Mouse (Mus musculus): ENCODE data around the gene Ctcf.

- no peak for TF ChIP-seq CTCF (IDR thresholded peaks at IDR 0.05; ENCODE audit: extremely low read depth, insufficient read depth, insufficient read length, insufficient replicate concordance)
- TF ChIP-seq POLR2A (IDR thresholded peaks at IDR 0.05; ENCODE audit: low read depth, low read length), result no peak
These were observed 63.3 kb downstream of the Ctcf start for GRCm38 (mm10) chr8:105699488-105700215.
